Mouse (Mus musculus): ENCODE results near the gene Iqschfp.

The Iqschfp gene

GRCm38 (mm10) chr3:68596938-68597337 is 704.9 kb downstream of the Iqschfp start:
- DNase-seq (ENCODE audit: low spot score), result no peak

DNA sequence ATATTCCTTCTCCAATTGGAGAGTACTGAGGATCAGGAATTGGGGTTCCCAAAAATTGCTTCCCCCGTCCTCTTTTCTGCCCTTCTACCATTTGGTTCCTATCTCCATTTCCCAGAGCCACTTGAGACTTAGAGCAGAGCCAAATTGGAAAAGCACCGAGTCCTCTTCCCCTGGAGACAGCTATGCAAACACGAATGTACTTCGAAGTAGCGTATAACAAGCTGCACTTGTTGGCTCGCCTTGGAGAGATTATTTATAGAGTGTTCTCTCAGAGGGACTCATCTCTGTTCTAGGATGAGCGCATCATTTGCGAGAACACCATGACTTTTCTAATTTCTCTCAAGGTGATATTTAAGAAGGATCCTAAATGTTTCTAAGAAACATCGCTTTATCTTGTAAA is 710.9 kb downstream of the Iqschfp start:
- DNase-seq (ENCODE audit: low spot score), result no peak

DNA sequence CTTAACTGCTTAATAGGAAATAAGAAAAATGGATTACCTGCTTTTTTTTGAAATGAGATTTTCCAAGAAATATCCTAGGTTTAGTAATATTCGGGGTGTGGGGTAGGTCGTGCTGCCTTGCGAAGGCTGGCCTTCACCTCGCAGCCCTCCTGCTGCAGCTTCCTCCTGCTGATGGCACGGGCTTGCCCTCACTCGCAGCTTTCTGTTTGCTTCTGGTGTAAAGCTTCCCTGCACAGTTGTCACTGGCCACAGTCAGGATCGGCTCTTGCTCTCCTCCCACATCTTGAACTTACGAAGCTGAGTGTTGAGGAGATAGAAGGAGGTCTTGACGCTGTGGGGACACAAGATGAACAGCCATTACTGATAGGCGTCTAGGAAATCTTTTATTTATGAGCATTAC is 712.4 kb downstream of the Iqschfp start:
- no peak for DNase-seq (ENCODE audit: low spot score)

DNA sequence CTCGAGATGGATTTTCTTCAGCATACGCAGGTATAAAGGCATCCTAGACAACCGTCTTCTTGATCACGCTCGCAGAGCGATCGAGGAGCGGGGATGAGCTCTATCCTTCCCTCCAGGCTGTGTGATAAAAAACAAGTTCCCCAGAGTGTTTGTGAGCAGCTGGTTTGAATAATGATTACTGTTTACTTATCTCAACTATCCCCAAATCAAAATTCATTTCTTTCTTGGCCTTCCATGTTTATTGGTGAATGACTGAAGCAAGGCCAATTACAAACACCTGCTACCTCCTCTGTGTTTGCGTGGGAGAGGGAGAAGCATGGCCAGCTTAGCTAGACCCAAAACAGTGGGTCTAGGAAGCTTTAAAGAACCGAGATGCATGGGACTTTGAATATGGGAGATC is 712.9 kb downstream of the Iqschfp start:
- DNase-seq (ENCODE audit: low spot score), result no peak

GRCm38 (mm10) chr3:68605942-68606603 is 714.0 kb downstream of the Iqschfp start:
- no peak for DNase-seq (ENCODE audit: low spot score)

DNA sequence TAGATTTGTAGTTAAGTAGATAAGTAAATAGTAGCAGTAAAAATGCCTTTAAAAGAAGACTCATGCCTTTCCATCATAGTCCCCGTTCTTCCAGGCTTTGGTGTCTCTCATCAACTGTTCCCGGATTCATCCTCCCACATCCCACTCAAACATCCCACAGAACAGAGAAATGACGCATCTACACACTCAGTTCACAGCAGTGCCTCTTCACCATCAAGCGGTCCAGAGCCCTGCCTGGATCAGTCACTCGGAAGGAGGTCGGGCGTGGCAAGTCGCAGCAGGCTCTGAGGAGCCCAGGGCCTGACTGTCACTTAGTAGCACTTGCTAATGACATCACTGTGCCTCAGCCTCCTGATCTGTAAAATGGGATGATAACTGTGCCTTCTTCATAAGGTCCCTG is 714.7 kb downstream of the Iqschfp start:
- no peak for DNase-seq (ENCODE audit: low spot score)

- DNase-seq (ENCODE audit: low spot score), result no peak
These were observed 715.3 kb downstream of the Iqschfp start for GRCm38 (mm10) chr3:68607336-68607735.

DNA sequence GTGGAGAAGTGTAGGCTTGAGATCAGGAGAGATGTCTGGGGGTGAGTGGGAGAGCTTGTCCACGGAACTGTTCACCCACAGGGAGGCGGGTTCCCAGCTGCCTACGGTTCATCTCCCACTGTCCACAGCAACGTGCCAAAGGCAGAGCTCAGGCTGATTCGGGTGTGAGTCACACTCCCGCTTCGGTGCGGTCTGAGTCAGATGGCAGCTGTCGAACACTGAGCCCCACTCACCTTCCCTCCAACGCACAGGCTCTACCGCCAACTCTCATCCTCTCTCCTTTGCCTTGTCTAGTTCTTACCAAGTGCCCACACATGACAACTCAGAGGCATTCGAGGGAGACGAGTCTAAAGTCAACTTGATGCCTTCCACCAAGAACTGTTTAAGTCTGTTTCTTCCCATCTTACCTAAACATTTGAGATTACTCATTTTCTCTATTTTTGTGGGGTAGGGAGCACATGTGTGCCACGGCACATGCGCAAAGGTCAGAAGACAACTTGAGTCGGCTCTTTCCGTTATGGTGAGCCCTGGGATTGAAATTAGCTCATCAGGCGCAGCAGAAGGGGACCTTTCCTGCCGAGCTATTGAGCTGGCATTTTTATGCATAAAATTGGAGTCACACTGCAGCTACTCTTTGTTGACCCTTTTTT is 716.9 kb downstream of the Iqschfp start:
- DNase-seq (ENCODE audit: low spot score), result no peak

DNA sequence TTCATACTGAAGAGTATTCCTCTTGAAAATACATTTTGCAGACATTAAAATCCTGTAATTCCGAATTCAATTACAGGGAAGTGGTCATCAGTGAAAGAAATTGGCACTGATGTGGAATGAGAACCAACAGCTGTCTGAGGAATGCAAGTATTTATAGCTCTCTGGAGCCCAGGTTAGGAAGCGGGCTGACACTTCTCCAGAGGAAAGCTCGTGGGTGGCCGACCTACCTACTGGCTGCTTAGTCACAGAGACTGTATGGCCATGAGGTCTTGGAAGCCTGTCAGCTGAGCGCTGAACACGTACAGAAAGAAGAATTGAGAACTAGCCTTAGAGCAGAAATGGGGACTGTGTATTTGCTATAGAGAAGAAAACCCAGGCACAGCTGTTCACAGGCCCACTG is 718.0 kb downstream of the Iqschfp start:
- no peak for DNase-seq (ENCODE audit: low spot score)

- DNase-seq (ENCODE audit: low spot score), result no peak
These were observed 718.7 kb downstream of the Iqschfp start for GRCm38 (mm10) chr3:68610598-68611261.

GRCm38 (mm10) chr3:68615042-68615810 is 723.2 kb downstream of the Iqschfp start:
- no peak for DNase-seq (ENCODE audit: low spot score)

GRCm38 (mm10) chr3:68616363-68616762 is 724.3 kb downstream of the Iqschfp start:
- DNase-seq (ENCODE audit: low spot score), result no peak

DNA sequence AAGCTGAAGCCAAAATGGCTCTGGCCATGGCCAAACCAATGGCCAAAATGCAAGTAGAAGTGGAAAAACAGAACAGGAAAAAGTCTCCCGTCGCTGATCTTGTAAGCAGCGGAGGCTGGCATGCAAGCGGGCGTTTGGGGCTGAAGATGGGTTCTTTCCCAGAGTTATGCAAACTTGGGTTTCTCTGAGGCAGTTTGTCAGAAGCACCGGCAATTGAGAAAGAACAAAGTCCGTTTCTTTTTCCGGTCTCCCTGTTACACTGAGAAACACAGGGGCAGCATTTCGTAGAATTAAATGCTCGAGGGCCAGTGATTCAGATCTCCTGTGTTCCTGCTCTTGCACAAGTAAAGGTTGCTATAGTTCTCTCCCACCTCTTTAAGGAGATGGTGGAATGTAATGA is 725.7 kb downstream of the Iqschfp start:
- DNase-seq (ENCODE audit: low spot score), result no peak

GRCm38 (mm10) chr3:68619097-68619496 is 727.1 kb downstream of the Iqschfp start:
- DNase-seq (ENCODE audit: low spot score), result no peak

DNA sequence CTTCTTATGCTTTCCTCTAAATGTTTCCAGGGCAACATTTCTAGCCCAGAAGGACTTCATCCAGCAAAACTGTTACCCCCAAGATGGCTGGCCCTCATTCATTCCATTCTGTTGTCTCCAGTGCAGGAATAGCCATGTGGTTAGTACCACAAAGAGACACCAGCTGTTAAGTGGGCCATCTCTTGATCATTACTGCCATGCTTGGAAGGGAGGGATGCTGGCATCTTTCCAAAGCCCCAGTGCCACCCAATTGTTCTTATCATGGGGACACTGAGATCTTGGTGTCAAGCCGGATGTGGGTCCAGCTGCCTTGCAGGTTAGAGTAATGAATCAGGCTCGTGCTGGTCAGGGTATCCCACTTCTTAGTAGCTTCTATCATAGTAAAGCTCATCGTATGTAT is 729.9 kb downstream of the Iqschfp start:
- no peak for DNase-seq (ENCODE audit: low spot score)

- DNase-seq (ENCODE audit: low spot score), result no peak
These were observed 731.0 kb downstream of the Iqschfp start for GRCm38 (mm10) chr3:68623036-68623435.

DNA sequence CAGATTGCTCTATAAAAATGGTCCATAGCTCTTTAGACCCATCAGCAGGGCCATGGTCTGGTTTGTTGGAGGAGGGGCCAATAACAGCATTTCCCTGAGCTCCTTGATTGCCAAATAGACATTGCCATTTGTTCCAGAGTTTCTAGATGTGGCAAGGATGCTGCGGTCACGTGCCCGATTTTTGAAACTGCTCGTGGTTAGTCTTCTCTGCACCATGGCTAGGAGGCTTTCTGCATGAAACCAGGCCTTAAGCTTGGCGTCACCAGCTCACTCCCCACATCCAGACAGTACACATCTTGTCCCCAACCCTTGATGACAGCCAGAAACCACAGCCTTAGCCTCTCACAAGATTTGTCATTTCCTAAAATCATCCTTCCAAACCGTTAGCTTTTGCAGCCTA is 732.4 kb downstream of the Iqschfp start:
- no peak for DNase-seq (ENCODE audit: low spot score)

GRCm38 (mm10) chr3:68630261-68630660 is 738.2 kb downstream of the Iqschfp start:
- DNase-seq (ENCODE audit: low spot score), result no peak

GRCm38 (mm10) chr3:68630821-68631220 is 738.8 kb downstream of the Iqschfp start:
- DNase-seq (ENCODE audit: low spot score), result no peak

DNA sequence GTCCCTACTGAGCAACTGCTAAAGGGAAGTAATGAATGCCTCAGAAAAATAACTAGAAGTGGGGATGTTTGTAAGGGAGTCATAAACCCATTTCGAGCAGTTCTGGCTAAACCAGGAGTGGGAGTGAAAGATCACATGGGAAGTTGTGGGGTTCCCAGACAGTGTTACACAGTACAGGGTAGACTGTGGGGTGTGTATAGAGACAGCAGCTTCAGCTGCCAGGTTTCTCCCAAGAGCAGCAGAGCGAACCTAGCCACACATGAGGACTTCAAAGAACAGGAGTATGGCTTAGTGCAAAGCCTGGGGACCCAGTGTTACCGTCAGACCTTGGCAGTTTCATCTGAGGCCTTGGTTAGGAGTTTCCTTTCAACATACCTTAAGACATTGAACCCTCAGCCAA is 740.7 kb downstream of the Iqschfp start:
- DNase-seq (ENCODE audit: low spot score), result no peak

DNA sequence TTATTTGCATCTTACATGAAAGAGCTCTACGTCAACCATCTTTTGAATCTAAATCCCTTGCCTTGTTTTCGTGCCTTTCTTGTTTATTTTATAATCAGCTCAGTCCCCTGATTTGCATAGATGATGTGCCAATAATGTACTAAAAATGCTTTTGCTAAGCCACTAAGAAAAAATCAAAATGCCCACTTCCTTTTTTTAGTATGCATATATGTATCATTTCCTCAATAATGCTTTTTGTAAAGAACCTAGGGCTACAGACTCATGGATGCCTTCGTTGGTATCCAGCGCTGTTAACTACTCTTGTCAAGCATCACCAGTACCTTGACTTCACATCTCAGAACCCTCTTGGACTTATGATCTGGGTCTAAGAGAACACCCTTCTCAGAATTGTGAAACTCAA is 741.5 kb downstream of the Iqschfp start:
- no peak for DNase-seq (ENCODE audit: low spot score)

DNA sequence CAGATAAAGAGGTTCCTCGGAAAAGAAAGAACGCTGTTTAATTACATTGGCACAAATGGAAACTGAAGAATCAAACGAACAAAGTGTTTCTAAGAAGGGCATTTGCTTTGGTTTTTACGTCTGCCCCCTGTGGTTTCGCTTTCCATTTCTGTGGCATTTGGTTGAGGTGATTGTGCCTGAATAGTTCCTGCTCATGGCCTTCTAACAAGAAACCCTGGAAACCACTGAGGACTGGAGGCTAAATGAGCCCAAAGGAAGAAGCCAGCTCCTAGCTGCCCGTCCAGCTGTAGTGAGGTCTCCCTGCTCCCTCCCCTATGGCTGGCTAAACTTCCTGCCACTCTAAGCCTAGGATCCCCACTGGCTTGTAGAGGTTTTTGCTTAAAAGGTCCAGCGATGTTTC is 745.9 kb downstream of the Iqschfp start:
- DNase-seq (ENCODE audit: low spot score), result no peak

DNA sequence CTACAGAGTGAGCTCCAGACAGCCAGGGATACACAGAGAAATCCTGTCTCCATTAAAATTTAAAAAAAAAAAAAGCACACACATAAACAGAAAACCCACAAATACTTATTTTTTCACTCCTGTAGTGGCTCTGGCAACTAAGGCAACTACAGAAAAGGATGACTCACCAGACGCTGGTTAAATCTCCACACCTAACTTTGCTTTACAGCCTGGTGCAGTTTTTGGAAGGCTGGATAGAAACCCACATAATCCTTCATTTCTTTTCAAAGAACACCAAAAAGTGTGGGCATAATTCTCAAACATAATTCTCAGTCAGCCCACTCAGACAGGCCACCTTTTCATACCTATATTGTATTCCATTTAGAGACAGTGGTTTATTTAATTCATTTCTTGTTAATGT is 746.7 kb downstream of the Iqschfp start:
- DNase-seq (ENCODE audit: low spot score), result no peak

All from ovary, postnatal 36 days (tissue).